Mouse (Mus musculus) ES-E14 (cell line): ENCODE results near the gene Sufu. TPM values are rescaled to one million over a fixed set of nuclear protein-coding genes. Genes with fewer than 3 reads are reported as not detected.

Source experiments
- DNase-seq: peaks from one replicate; pipeline ENCODE4 v3.0.0-alpha.2; 2013; ENCODE audit warnings: low read depth, low spot score
- H3K27ac ChIP-seq: 2 replicates; pipeline ENCODE4 v1.5.1; 2012; ENCODE audit warnings: low read depth, mild to moderate bottlenecking, low read length, moderate library complexity, mixed read lengths; ENCODE audit not compliant: poor library complexity, insufficient read depth, severe bottlenecking
- H3K36me3 ChIP-seq: 2 replicates; pipeline ENCODE4 v1.6.1; 2012; ENCODE audit warnings: mild to moderate bottlenecking, low read length, moderate library complexity, mixed read lengths; ENCODE audit not compliant: control insufficient read depth, poor library complexity, insufficient read depth, severe bottlenecking
- H3K4me1 ChIP-seq, 2 experiments: fragments of 150-350 bp in 1 of 2; sonication (generic) in 1 of 2; 2 replicates each; pipeline ENCODE4 v1.6.1; 2012; ENCODE audit warnings: low read length in 2 of 2, mild to moderate bottlenecking in 1 of 2, mixed read lengths in 1 of 2; ENCODE audit not compliant: control insufficient read depth in 2 of 2, insufficient read depth in 2 of 2, poor library complexity in 1 of 2
- H3K4me3 ChIP-seq, 2 experiments: fragments of 150-350 bp in 1 of 2; sonication (generic) in 1 of 2; 2 replicates each; pipeline ENCODE4 v1.5.1; 2012; ENCODE audit warnings: low read length in 2 of 2, low read depth in 1 of 2, mild to moderate bottlenecking in 1 of 2, mixed read lengths in 1 of 2; ENCODE audit not compliant: insufficient read depth in 1 of 2, poor library complexity in 1 of 2, severe bottlenecking in 1 of 2
- H3K9ac ChIP-seq: 2 replicates; pipeline ENCODE4 v1.6.1; 2012; ENCODE audit warnings: low read depth, mild to moderate bottlenecking, low read length, mixed read lengths; ENCODE audit not compliant: poor library complexity, insufficient read depth, severe bottlenecking
- H3K9me3 ChIP-seq: fragments of 150-350 bp; sonication (generic); 2 replicates; pipeline ENCODE4 v1.6.1; 2012; ENCODE audit warnings: low read depth, mild to moderate bottlenecking, low read length; ENCODE audit not compliant: control insufficient read depth, insufficient read depth
- CHD2 ChIP-seq: IDR thresholded peaks from 2 replicates; pipeline ENCODE4 v1.6.1; 2014; ENCODE audit warnings: mild to moderate bottlenecking, low read depth, low read length, inconsistent platforms
- HCFC1 ChIP-seq: IDR thresholded peaks from 2 replicates; pipeline ENCODE4 v1.6.1; 2012; ENCODE audit warnings: low read length, inconsistent platforms, borderline replicate concordance; ENCODE audit not compliant: insufficient read depth
- MAFK ChIP-seq: IDR thresholded peaks from 2 replicates; pipeline ENCODE4 v1.6.1; 2014; ENCODE audit warnings: mild to moderate bottlenecking, low read depth, low read length, inconsistent platforms; ENCODE audit not compliant: insufficient read depth
- ZC3H11A ChIP-seq: IDR thresholded peaks from 2 replicates; pipeline ENCODE4 v1.6.1; 2012; ENCODE audit warnings: low read depth, mild to moderate bottlenecking, inconsistent platforms, low read length, borderline replicate concordance
- ZNF384 ChIP-seq: IDR thresholded peaks from 2 replicates; pipeline ENCODE4 v1.6.1; 2012; ENCODE audit warnings: low read depth, low read length, inconsistent platforms
- in situ Hi-C, 2 experiments: fragments of 600-800 bp; cut with MboI; formaldehyde crosslinking; loops; one replicate each; pipeline ENCODE4 v1.15.1; 2025; ENCODE audit warnings: low sequenced_read_pairs in 2 of 2, inconsistent platforms in 1 of 2; ENCODE audit not compliant: unreplicated experiment in 2 of 2
- total RNA-seq: library from RNA; depleted of rRNA; stranded (reverse); fragments of 300-350 nt; gene quantifications from 2 replicates; pipeline ENCODE4 v1.2.3, GENCODE M21; 2012

Sufu gene
- total RNA-seq, 1 experiment: 14.5 TPM

GRCm38 (mm10) chr19:46443509-46443908, 46.8 kb downstream of the Sufu start:
- Histone ChIP-seq H3K4me3 (no peak overlapping the region), H3K9ac (no peak overlapping the region), H3K4me1 (peaks cover 0 to 16% of the 10 kb centered on the region in 2 experiments; a peak in 2 of 4 replicates), H3K36me3 (no peaks in the 10 kb centered on the region), H3K27ac (no peak overlapping the region), H3K9me3 (no peaks in the 10 kb centered on the region)
- no peak for DNase-seq
- in situ Hi-C loops: no loop called here
- TF ChIP-seq ZC3H11A (no peak), MAFK (no peak), HCFC1 (no peak), ZNF384 (no peak), CHD2 (no peak)

- Histone ChIP-seq H3K4me1 (peaks cover 0 to 16% of the 10 kb centered on the region in 2 experiments; a peak in 2 of 4 replicates), H3K9ac (no peak overlapping the region), H3K4me3 (no peak overlapping the region), H3K36me3 (no peaks in the 10 kb centered on the region), H3K9me3 (no peaks in the 10 kb centered on the region), H3K27ac (no peak overlapping the region)
- peak; percentile 94 for DNase-seq
- 0 out of 2 replicates have a peak, but pooled peaks have one; percentile 23 for TF ChIP-seq HCFC1
- TF ChIP-seq ZC3H11A: no peak
- no peak for TF ChIP-seq ZNF384
- TF ChIP-seq MAFK: no peak
- in situ Hi-C loops: no loop called here
These were observed 47.5 kb downstream of the Sufu start for GRCm38 (mm10) chr19:46444209-46444608.

DNA sequence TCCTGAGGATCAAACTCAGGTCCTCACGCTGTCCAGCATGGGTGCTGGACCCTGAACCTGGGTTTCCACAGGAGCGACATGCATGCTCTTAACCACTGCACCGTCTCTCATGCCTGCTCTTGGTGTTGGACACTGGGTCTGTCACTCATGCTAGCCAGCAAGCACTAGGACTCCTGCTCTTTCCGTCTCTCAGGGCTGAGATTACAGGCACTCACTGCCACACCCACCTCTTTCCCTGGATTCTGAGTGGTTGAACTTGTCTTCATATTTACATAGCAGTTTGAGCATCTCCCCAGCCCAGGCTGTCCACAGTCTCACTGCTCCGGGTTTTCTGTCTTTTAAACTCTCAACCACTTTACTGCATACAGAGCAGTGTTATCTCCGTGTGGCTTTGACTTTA, 48.9 kb downstream of the Sufu start:
- H3K9me3 ChIP-seq: no peaks in the 10 kb centered on the region
- no peak for DNase-seq
- TF ChIP-seq MAFK (no peak), HCFC1 (no peak), ZC3H11A (no peak), CHD2 (no peak)
- H3K27ac ChIP-seq: no peak overlapping the region
- no peak overlapping the region for H3K4me3 ChIP-seq
- in situ Hi-C loops: no loop called here
- H3K4me1 ChIP-seq: peaks cover 0 to 16% of the 10 kb centered on the region in 2 experiments; a peak in 2 of 4 replicates
- no peaks in the 10 kb centered on the region; the same call in 1 of the 2 replicates for H3K36me3 ChIP-seq
- no peak overlapping the region for H3K9ac ChIP-seq

- TF ChIP-seq CHD2 (no peak), ZC3H11A (no peak), MAFK (no peak), ZNF384 (no peak), HCFC1 (no peak)
- Histone ChIP-seq H3K27ac (no peak overlapping the region), H3K9ac (no peak overlapping the region), H3K4me3 (no peak overlapping the region), H3K4me1 (peaks cover 0 to 16% of the 10 kb centered on the region in 2 experiments; a peak in 2 of 4 replicates), H3K9me3 (no peaks in the 10 kb centered on the region), H3K36me3 (peaks cover 3% of the 10 kb centered on the region; the same call in 1 of the 2 replicates)
- DNase-seq: no peak
- in situ Hi-C loops: no loop called here
These were observed 49.8 kb downstream of the Sufu start for GRCm38 (mm10) chr19:46446436-46447020.

GRCm38 (mm10) chr19:46447110-46447509, 50.4 kb downstream of the Sufu start:
- Histone ChIP-seq H3K4me3 (no peak overlapping the region), H3K4me1 (peaks cover 0 to 16% of the 10 kb centered on the region in 2 experiments; a peak in 2 of 4 replicates), H3K36me3 (peaks cover 3% of the 10 kb centered on the region; the same call in 1 of the 2 replicates), H3K9ac (no peak overlapping the region), H3K9me3 (no peaks in the 10 kb centered on the region), H3K27ac (no peak overlapping the region)
- in situ Hi-C loops: no loop called here
- TF ChIP-seq HCFC1 (no peak), ZC3H11A (no peak), MAFK (no peak), ZNF384 (no peak), CHD2 (no peak)
- no peak for DNase-seq
